Mouse (Mus musculus) NIH3T3 (cell line): ENCODE results near the gene Fut2.
"Not testable (repeated sequence)": the region's sequence is repeated elsewhere in the genome, so short reads cannot be mapped to it uniquely, and the experiment has no call there.

Source experiments
- DNase-seq: peaks from one replicate; pipeline ENCODE4 v3.0.0-alpha.2; 2012; ENCODE audit warnings: low read depth

The Fut2 gene

DNA sequence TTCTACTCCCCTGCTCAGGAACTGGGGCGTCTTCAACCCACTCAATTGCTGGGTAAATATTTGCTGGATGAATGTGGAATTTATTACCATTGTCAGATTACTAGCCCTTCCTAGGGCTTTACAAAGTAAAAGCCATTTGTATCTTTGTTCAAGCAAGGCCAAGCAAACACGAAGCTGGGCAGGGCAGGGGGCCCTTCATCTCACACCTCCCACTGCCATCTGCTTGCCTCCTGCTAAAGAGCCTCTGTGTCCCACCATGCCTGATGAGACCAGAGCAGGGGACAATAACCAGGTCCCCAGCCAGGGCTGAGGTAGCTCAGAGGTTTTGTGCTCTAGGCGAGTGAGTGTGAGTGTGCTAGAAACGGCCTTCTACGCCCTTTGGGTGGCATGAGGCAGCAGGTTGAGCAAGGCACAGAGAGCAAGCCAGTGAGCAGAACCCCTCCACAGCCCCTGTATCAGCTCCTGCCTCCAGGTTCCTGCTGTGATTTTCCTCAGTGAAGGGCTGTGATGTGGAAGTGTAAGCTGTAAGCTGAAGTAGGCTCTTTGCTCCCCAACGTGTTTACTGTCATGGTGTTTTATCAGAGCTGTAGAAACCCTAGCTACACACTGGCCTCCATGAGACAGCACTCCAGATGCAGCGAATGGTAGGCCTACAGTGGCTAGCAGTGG lies 11.6 kb upstream of the Fut2 start:
- no peak for DNase-seq

DNA sequence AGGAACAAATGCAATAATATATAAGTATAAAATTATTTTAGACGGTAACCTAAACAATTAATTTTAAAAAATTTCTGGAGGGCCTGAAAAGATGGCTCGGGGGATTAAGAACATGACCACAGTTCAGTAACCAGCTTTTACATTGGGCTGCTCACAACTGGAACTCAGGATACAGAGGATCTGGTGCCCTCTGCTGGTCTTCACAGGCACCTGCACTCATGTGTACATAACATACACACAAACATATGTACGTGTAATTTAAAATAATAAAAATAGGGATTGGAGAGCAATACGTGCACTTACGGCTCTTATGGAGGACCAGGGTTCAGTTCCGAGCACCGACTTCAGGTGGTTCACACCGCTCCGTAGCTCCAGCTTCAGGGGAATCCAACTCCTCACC lies 2.7 kb upstream of the Fut2 start:
- no peak for DNase-seq

DNA sequence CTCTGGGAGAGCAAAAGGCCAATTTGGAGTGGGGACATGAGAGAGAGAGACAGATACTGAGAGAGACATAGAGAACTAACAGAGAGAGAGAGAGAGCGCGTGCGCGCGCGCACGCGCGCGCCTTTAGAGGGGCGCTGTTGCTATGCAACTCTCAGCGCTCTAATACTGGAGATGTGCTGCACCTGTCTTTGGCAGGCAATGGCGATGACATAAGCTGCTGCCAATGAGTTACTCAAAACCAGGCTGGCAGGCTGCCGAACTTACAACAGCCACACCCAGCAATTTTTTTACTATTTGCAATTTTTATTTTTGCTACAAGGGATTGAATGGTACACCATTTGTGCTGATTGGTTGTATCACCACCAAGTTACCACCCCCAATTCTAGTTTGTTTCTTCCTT lies 1.6 kb upstream of the Fut2 start:
- DNase-seq = peak; percentile 56

DNA sequence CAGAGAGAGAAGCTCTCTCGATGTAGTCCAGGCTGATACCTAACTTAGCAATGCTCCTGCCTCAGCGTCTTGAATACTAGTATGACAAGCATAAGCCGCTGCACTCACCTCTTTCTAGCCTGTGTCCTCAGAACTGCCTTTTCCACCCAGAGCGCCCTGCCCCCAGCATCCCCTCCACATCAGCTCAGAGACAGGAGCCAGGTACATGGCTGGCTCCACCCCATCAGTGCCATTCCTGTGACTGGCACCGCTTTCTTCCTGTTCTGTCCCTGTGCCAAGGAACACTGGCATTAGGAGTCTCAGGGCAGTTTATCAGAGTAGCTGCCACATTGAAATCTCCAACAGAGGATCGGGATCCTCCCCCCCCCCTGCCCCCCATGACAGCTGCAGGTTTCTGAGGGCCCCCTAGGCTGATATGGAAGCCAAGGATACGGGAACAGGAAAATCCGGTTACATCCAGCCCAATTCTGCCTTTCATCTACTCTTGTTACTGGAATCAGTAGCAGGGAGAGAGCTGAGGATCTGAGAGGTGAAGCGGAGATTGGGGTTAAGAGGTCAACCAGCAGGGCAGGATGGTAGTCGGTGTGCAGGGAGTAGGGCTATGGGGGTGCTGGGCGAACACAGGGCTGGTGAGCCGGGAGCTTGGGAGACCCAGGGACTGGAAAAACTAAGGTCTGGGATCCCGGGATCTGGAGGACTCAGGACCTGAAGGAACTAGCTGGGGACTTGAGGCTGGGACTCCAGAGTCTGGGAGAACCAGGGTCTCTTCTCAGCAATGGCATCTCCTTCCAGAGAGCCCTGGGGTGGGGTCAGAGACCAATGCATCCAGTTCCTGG lies 673 bp downstream of the Fut2 start:
- no peak for DNase-seq

DNA sequence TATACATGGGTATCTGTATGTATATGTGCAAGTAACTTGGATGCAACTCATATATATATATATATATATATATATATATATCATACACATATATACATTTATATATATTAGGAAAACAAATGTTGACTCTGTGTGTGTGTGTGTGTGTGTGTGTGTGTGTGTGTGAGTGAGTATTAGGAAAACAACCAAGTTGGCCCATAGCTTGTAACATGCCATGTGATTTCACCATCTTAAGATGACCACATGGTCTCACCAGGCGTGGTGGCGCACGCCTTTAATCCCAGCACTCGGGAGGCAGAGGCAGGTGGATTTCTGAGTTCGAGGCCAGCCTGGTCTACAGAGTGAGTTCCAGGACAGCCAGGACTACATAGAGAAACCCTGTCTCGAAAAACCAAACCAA lies 4.5 kb downstream of the Fut2 start:
- not testable (repeated sequence) for DNase-seq

DNA sequence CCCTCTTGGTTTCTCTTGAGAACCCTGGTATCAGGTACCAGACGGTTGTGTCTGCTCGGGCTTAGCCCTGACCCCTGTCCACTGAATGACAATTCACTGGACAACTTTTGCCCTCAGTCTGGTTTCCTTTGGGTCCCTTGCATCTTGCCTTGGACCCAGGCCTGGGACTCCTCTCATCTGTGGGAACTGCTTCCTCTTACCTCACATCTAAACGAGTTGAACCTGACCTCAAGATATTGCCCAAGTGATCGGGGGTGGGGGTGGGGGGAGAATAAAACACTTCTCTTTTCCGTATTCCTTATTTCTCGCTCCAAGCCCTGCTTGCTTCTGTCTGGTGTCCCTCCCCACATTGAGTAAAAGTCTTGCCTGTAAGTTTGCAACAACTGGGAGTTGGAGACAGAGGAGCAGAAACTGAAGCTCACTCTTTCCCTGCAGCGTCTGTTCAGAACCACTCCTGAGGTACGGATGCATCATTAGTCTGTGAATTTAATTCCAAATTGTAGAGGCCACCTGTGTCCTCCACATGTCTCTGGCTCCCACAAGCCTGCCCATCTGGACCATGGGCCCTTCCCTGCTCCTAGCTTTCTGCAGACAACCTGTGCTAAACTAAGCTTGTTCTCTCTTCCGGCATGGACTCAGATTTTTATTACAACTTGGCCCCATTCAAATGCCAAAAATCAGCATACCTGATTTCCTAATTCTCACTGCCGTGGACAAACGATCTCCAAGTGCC lies 5.3 kb downstream of the Fut2 start:
- DNase-seq = no peak

DNA sequence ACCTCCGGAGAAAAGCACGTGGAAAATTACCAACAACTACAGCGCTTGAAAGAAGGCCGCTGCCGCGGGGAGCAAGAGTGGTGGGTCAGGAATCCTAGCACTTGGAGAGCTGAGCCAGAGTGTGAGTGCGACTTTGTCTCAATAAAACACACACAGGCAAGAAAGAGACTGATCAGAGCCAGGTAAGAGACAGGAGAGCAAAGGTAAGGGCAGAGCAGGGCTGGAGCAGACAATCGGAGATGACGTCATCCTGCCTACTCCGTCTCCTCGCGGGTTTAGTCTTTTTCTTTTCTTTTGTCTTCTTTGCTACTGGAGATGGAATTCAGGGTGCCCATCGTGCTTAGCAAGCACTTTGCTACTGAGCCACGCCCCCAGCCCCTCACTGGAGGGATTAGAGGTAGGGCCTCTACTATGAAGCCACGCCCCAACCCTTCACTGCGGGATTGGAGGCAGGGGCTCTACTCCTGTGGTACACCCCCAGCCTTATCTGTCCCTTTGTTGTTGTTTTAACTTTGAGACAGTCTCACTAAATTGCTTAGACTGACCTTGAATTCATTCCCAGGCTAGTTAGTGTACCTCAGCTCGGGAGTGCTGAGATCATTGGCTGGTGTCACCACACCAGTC lies 11.7 kb downstream of the Fut2 start:
- no peak for DNase-seq

DNA sequence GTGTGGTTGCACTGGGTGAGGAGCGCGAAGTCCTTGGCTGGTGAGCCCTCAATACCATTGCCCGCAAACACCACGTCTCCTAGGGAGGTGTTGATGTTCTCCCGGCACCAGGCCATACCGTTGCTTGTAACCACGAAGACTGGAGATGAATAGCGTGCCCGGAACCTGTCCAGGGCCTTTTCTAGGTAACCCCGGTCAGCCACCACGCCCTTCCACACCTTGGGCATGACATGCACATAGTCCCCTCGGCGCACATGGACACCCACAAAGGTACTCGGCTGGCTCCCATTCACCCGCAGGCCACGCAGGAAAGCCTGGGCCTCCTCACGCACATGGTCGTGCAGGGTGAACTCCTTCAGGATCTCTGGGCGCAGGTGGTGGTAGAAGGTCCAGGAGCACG lies 15.7 kb downstream of the Fut2 start:
- not testable (repeated sequence) for DNase-seq

DNA sequence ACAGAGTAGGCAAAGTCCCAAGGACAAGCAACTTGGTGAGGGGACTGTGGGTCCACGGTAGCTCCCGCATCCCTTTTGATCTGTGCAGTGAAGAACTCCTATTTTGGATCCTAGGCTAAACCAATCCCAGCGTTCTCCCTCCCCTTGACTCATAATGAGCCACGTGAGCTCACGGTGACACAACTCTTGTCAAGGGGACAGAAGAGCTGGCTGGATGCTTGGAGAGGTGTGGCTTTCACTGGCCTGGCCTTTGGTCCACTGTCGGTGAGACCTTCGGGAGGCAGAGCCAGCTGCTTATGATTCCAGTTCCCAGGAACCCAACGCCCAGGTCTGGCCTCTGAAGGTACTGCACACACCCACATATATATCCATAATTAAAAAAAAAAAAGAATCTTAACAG lies 16.8 kb downstream of the Fut2 start:
- DNase-seq = no peak

DNA sequence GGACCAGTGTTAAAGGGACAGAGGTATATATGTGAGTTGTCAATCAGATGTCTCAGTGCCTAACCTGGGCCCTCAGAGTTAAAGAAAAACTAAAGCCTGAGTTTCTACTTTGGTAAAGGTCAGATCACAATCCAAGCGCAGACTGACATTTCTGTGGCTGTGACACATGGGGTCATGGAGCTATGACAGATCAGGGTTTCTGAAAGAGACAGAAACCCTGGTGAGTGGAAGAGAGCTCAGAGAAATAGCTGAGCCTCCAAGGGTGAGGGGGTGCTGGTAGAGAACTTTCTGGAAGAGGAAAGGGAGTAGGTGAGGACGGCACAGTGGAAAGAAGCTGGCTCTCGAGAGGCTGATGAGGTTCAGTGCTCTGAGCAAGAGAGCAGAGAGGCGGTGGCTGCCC lies 19.5 kb downstream of the Fut2 start:
- DNase-seq = no peak

DNA sequence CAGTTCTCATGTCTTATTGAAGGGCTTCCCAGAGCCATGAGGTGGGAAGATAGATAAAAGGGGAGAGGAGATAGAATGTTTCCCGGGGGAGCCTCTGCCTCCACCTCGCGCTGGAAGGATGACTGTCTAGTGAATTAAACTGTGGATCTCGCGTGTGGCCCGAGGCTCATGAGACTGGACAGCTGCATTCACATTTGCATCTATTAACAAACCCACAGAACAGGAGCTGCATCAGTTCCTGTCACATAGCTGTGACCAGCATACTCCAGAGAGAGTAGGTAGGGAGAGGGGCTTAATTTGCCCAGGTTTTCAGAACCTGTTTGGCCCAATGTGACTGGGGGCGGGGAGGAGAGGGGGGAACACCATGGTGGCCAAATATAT lies 20.6 kb downstream of the Fut2 start:
- no peak for DNase-seq

DNA sequence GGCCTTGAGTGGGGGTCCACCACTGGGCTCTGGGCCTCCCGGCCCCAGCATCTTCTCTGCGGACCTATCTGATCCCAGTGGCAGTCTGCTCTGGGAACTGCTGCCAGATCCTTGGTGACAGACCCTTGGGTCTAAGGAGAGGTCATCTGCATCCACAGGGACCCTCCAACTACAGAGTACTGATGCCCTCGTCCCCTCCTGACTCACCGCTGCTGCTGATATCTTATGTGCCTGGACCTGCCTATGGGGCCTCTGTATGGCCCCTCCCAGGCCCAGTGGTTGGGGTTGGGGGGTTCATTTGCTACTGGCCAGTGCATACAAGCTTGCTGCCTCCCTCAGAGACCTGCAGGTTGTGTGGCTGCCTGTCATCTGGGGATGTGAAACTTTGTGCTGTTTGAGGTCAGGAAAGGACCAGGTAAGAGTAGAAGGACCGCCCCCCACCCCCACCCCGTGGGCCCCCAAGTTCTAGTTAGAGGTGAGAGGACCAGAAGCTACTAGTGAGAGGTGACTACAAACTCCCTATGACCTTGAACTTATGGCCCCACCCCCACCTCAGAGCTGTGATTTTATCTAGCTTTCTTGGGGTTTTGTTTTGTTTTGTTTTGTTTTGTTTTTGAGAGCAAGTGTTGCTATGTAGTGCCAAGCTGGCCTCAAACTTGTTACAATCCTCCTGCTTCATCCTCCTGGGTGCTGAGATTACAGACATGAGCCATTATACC lies 21.2 kb downstream of the Fut2 start:
- DNase-seq = no peak

DNA sequence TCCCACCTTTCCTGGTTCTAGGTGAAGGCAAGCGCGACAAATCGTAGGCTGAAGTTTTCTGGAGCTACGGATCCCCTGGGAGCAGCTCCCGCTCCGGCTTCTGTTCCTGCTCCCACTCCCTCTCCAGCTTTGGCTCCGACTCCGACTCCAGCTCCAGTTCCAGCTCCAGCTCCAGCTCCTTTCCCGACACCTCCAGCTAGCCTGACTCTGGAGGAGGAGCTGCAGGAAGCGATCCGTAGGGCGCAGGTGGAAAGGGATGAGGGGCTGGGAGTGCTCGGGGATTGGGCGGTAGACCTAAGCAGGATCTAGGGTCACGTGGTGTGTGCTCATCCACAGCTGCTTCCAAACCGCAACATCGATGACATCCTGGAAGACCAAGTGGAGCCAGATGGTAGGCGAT lies 22.0 kb downstream of the Fut2 start:
- DNase-seq = peak; percentile 62

DNA sequence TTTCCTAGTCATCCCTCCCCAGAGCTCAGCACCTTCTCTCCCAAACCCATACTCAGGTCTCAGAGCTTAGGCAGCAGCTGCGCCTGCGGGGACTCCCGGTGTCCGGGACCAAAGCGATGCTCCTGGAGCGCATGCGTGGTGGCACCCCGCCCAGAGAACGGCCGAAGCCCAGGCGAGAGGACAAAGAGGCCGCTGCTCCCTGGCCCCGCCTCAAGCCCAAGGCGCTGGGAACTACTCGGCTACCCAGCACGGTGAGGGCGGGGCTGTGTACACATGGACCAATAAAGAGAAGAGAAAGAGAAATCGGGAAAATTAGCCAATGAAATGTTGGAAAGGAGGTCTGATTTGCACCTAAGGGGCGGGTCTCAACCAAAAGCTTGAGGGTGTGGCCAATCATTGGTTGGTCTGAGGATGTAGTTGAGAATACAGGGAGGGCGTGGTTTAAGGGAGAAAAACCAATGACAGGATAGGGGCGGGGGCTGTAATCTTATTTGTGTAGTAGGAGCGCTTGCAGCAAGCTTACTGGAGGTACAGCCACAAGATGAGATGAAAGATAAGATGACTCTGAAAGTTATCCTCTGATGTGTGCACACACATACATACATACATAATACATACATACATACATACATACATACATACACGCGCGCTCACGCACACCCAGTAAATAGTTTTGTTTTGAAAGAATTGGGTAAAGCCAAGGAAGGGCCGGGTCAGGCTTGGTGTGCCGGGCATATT lies 22.6 kb downstream of the Fut2 start:
- peak; percentile 98 for DNase-seq

DNA sequence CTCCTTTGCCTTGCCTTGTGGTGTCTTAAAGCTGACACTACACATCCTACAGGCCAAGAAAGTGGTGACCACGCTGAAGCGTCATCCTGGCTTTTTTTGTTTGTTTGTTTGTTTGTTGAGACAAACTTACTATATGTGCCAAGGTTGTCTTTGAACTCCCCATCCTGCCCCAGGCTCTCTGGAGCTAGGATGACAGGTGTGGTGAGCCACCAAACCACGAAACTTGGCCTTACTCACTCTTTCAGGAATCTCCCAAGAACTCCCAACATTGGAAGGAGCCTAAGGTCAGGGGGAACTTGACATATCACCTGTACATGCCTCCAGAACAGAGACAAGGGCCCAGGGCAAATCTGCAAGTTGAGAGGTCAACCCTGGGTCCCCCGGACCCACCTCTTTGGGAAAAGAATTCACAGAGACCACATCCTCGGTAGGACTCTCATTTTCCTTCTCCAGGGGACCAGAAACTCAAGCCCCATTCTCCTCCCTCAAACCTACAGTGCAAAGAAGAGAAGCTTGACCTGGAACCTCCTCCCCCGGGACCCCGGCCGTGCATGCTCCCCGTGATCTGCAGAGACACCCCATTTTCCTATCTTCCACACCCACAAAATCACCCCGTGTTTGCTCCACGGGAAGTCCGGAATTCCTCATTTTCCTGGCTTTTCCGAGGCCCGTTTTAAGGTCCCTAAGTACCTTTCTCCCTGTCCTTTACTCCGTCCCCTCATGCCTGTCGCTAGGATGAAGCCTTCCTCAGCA lies 23.5 kb downstream of the Fut2 start:
- DNase-seq = no peak

DNA sequence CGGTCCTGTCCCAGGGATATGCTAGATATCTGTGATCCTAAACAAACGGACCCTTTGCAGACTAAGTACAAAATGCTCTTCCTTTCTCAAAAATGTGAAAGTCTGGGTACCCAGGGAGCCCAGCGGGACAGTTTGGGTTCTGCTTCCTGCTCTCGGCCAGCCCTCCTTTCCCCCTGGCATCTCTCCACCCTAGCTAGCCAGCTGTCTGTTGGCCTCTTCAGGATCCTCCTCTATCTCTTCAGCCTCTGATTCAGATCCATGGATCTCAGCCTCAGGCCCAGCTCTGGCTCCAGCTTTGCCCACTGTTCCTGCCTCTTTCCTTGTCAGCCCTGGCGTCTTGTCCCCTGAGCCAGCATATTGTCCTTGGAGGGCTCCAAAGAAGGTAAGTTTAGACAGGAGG lies 24.1 kb downstream of the Fut2 start:
- peak; percentile 44 for DNase-seq

DNA sequence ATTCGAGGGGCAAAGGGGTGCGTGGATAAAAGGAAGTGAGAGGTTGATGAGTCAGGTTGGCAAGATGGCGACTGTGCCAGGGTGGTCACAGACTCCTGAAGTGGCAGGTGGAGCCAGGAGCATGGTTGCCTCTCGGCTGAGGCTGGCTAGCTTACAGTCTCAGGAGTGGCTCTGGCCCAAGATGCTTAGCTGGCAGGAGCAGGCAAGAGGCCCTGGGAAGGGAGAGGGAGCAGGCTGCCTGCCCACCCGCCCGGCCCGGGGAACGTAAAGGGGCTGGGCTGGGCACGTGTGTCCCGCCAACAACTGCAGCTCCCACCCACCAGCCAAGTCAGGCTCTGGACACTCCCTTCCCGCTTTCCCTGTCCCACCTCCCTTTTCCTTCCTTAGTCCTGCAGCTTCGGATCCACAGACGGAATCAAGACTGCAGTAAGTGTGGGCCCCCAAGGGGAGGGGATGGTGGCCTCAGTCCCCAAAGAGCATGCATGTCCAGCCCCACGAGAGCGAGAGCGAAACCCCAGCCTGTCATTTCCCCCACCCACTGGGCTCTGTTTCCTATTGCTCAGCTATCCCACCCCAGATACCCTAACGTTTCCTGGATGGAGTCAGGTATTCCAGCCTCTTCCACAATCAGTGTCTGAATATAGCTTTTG lies 24.7 kb downstream of the Fut2 start:
- peak; percentile 85 for DNase-seq

DNA sequence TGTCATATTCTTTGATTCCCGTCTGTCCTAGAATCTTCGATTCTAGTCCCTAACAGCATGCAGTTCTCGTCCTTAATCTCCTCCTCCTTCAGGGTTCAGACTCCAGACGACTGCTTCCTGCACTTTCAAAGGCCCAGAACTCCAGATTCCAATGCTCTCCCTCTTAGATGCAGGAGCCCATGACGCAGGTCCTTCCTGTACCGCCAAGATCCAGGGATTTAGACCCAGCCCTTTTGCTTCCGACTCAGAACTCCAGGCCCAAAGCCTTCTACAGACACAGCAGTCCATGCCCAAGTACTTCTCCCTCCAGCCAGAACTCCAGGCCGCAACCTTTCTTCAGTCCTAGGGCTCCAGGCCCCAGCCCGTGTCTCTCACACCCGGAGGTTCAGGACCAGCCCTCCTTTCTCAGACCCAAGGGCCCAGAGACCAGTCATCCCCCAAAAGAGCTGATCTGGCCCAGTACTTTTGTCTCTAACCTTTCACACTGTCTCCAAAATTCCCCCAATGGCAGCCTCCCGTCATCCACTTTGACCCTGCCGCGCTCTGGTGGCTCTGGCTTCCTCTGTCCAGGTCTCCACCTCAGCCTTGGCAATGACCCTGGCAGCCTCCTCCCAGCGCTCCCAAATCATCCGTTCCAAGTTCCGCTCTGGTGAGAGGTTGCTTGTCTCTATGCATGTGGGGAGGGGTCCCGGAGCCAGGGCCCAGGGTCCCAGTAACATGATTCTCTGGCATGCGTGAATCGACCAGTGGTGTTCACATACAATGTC lies 25.8 kb downstream of the Fut2 start:
- DNase-seq = no peak

DNA sequence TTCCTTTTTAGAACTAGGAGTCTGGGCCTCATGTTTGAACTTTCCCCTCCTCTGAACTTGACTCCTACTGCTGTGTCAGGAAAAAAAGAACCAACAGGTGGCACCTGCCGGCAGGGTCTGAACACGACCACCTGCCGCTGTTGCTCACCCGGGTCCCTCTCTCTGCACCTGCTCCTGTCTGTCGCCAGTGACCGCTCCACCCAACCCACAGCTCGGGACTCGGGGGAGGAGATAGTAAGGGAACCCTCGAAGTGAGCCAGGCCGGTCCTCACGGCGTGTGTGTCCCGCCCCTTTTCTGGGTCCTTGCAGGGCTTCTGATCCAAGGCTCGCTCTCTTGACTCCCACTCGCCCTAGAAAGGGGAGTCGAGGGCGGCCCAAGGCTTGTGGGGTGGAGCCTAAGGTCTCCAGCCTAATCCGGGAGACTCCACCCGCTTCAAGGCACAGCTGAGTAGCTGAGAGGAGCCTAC lies 26.6 kb downstream of the Fut2 start, which contains the start of gene Mamstr:
Gene Mamstr (plus strand): TSS at position 417 of the 467 bp plus-strand sequence.
- no peak for DNase-seq
